Mouse (Mus musculus): Measurements from ENCODE around the gene Vsx1. TPM values are rescaled to one million over a fixed set of nuclear protein-coding genes. Genes with fewer than 3 reads are reported as not detected.

Gene Vsx1
- polyA plus RNA-seq, 1 experiment: not detected

DNA sequence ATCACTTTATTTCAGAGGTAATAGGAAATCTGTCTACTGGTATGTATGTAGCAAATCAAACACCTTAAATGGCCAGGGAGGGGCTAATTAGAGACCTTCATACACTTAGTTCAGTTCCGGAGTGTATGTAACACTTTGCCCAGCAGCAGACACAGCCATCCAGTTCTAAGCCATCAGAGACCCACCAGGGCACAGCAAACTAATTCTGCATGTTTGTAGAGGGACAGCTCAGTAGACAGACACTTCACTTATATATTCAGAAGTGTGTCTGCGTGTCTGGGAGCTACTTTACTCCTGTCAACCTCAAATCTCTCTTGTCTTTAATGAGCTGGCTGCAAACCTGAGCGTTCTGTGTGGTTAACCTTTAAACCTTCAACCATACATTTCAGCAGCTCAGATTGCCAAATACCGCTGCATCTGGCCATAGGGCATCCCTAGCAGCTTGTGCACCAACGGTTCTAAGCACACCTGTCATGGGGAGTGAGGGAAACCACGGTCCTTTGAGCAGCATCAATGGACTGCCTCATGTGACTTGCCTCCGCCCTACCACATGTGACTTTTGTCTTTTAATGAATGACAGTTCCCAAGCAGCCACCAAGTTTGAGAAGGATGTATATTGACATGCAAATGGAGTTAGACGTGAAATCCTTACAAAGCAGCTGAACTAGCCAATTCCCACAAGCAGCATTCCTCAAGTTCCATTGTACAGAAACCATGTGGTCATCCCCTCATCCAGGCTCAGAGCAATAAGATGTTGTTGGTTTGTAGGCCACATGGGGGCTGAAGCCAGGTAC is 32.0 kb downstream of the Vsx1 start:
- 36% methylated on average over 8 of the region's 8 CpGs for WGBS
- Histone ChIP-seq H3K4me1 (ENCODE audit: control insufficient read depth, insufficient read depth, low read length) (no peaks in the 10 kb centered on the region), H3K27me3 (ENCODE audit: control insufficient read depth, insufficient read depth, low read length) (no peaks in the 10 kb centered on the region), H3K4me3 (replicated peaks; ENCODE audit: insufficient read depth, low read depth, low read length) (no peak overlapping the region), H3K27ac (ENCODE audit: insufficient read depth, low read length) (no peak overlapping the region)
- DNase-seq: no peak
- no peak for TF ChIP-seq CTCF (IDR thresholded peaks at IDR 0.05; ENCODE audit: borderline replicate concordance, insufficient read depth, low read depth, low read length)
- no peak for TF ChIP-seq POLR2A (IDR thresholded peaks at IDR 0.05; ENCODE audit: borderline replicate concordance, insufficient read depth, low read length)

DNA sequence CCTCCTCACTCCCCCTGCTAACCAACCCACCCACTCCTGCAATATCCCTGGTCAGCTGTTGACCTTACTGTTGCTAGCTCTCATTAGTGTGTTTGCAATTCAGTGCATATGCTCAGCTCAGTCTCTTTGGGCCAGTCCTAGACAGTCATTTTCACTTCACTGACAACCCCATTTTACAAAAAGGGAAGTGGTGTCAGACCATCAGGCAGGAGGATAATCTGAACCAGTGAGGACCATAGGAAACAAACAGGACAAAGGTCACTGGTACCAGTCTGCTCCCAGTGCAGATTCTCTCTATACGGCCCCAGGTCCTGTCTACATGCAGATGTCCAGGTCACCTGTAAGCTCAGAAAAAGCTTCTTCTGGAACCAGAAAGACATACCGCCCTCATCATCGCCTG is 33.0 kb downstream of the Vsx1 start:
- Histone ChIP-seq H3K4me1 (ENCODE audit: control insufficient read depth, insufficient read depth, low read length) (no peaks in the 10 kb centered on the region), H3K27ac (ENCODE audit: insufficient read depth, low read length) (no peak overlapping the region), H3K4me3 (replicated peaks; ENCODE audit: insufficient read depth, low read depth, low read length) (no peak overlapping the region), H3K27me3 (ENCODE audit: control insufficient read depth, insufficient read depth, low read length) (no peaks in the 10 kb centered on the region)
- DNase-seq: no peak
- TF ChIP-seq CTCF (IDR thresholded peaks at IDR 0.05; ENCODE audit: borderline replicate concordance, insufficient read depth, low read depth, low read length) (no peak), POLR2A (IDR thresholded peaks at IDR 0.05; ENCODE audit: borderline replicate concordance, insufficient read depth, low read length) (no peak)
- 94% methylated on average over 3 of the region's 3 CpGs for WGBS

DNA sequence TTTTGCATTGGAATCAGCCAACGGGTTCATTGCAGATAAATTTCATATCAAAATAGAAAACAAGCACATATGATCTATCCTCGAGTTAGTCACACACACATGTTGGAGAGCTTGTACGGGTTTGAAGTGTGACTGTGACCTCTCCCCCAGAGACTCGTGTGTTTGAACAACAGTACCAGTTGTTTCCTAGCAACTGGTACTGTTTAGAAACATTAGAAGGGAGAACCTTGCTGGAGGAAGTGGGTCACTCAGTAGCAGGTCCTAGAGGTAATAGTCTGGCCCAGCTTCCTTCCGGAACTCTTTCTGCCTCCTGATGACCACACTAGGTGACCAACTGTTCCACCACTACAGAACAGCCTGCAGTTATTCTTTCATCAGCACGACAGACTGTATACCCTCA is 33.9 kb downstream of the Vsx1 start:
- Histone ChIP-seq H3K27ac (ENCODE audit: insufficient read depth, low read length) (no peak overlapping the region), H3K4me1 (ENCODE audit: control insufficient read depth, insufficient read depth, low read length) (no peaks in the 10 kb centered on the region), H3K4me3 (replicated peaks; ENCODE audit: insufficient read depth, low read depth, low read length) (no peak overlapping the region), H3K27me3 (ENCODE audit: control insufficient read depth, insufficient read depth, low read length) (no peaks in the 10 kb centered on the region)
- TF ChIP-seq POLR2A (IDR thresholded peaks at IDR 0.05; ENCODE audit: borderline replicate concordance, insufficient read depth, low read length) (no peak), CTCF (IDR thresholded peaks at IDR 0.05; ENCODE audit: borderline replicate concordance, insufficient read depth, low read depth, low read length) (no peak)
- DNase-seq: no peak
- WGBS: 72% methylated on average over 6 of the region's 6 CpGs

DNA sequence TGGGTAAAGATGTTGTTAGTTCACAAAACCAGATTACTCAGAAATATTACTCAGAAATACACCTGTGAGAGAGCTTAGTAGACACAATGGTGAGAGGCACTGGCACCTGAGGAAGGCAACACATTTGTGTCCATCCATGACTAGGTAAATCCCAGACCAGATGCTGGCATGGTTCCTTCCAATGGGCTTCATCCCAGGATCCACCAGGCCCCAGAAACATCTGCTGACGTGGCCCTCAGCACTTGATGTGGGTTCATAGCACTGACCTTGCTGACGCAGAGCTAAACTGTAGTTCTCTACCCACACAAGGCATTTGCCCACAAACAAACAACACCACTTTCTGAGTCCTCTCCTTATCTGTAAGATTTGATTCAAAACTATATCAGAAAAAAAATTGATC is 34.3 kb downstream of the Vsx1 start:
- Histone ChIP-seq H3K27me3 (ENCODE audit: control insufficient read depth, insufficient read depth, low read length) (no peaks in the 10 kb centered on the region), H3K4me1 (ENCODE audit: control insufficient read depth, insufficient read depth, low read length) (no peaks in the 10 kb centered on the region), H3K27ac (ENCODE audit: insufficient read depth, low read length) (no peak overlapping the region), H3K4me3 (replicated peaks; ENCODE audit: insufficient read depth, low read depth, low read length) (no peak overlapping the region)
- TF ChIP-seq POLR2A (IDR thresholded peaks at IDR 0.05; ENCODE audit: borderline replicate concordance, insufficient read depth, low read length) (no peak), CTCF (IDR thresholded peaks at IDR 0.05; ENCODE audit: borderline replicate concordance, insufficient read depth, low read depth, low read length) (no peak)
- 78% methylated on average over 2 of the region's 2 CpGs for WGBS
- DNase-seq: no peak

DNA sequence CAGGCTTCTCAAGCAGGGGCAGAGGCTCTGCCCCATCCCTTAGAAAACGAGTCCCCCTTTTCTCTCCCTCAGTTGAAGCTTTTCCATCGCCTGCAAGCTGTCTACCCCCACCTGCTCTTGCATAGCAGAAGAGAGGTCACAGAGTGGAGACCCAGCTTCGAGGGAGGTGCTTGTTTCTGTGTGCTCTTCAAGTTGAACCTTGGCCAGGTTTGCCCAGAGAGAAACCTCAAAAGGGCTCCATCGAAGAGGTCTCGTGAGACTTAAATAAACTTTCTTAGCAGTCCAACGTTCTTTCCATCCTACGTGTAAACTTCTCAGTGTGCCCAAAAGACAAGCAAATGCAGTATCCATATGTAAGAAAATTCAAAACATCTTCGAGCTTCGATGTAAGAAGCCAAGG is 37.8 kb downstream of the Vsx1 start:
- TF ChIP-seq POLR2A (IDR thresholded peaks at IDR 0.05; ENCODE audit: borderline replicate concordance, insufficient read depth, low read length) (no peak), CTCF (IDR thresholded peaks at IDR 0.05; ENCODE audit: borderline replicate concordance, insufficient read depth, low read depth, low read length) (no peak)
- no peak for DNase-seq
- Histone ChIP-seq H3K27me3 (ENCODE audit: control insufficient read depth, insufficient read depth, low read length) (no peaks in the 10 kb centered on the region), H3K27ac (ENCODE audit: insufficient read depth, low read length) (no peak overlapping the region), H3K4me1 (ENCODE audit: control insufficient read depth, insufficient read depth, low read length) (no peaks in the 10 kb centered on the region), H3K4me3 (replicated peaks; ENCODE audit: insufficient read depth, low read depth, low read length) (no peak overlapping the region)
- WGBS: 52% methylated on average over 9 of the region's 9 CpGs

DNA sequence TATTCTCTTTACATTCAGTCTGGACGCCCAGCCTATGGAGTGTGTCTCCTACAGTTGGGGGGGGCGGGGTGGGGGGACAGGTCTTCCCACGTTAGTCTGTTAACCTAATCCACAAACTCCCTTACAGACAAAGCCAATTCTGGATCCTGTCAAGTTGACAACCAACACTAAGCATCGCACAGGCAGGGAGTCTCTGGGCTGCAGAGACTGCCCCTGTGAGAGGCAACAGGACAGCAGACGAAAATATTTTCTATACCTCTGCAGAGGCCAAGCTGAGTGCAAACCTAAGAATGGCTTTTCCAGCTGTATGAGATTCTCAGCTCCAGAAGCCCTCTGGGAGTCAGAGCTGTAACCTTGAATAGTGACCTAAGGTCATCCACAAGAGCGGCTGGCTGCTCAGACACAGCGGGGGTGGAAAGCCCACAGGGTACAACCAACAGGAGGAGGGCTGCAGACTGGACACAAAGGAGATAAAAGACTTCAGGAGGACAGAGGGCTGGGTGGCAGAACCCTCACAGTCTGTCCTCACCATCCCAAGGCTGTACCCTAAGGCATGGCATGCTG is 38.6 kb downstream of the Vsx1 start:
- Histone ChIP-seq H3K4me1 (ENCODE audit: control insufficient read depth, insufficient read depth, low read length) (no peaks in the 10 kb centered on the region), H3K4me3 (replicated peaks; ENCODE audit: insufficient read depth, low read depth, low read length) (no peak overlapping the region), H3K27ac (ENCODE audit: insufficient read depth, low read length) (no peak overlapping the region), H3K27me3 (ENCODE audit: control insufficient read depth, insufficient read depth, low read length) (no peaks in the 10 kb centered on the region)
- no peak for TF ChIP-seq CTCF (IDR thresholded peaks at IDR 0.05; ENCODE audit: borderline replicate concordance, insufficient read depth, low read depth, low read length)
- no peak for TF ChIP-seq POLR2A (IDR thresholded peaks at IDR 0.05; ENCODE audit: borderline replicate concordance, insufficient read depth, low read length)
- WGBS: 36% methylated on average over 7 of the region's 7 CpGs
- DNase-seq: no peak

DNA sequence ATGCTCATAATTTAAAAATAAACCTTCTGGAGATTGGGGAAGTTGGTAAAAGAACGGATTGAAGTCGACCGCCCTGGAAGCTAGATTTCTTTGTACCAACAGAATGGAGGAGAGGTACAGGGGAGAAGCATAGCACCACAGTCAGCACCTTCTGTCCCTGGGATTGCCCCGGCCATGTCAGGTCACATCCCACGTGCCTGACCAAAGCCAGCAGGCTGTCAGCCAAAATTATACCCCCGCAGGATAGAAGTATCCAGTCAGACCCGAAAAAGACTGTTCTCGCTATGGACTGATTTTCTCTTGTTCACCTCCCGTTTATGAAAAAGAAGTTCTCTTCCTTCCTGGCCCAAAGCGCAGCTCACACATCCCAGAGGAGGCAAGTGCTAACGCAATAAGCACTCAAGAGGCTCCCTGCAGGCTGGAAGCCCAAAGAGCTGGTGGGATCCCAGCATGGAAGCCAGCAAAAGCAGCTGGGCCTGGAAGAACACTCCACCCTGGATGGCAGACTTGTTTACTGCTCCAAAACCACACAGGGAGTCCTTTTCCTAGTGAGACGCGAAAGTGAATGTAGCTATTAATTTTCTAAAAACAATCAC is 40.8 kb downstream of the Vsx1 start:
- TF ChIP-seq CTCF (IDR thresholded peaks at IDR 0.05; ENCODE audit: borderline replicate concordance, insufficient read depth, low read depth, low read length) (no peak), POLR2A (IDR thresholded peaks at IDR 0.05; ENCODE audit: borderline replicate concordance, insufficient read depth, low read length) (no peak)
- DNase-seq: peak in 1 of 2 experiments; percentile 18
- WGBS: 19% methylated on average over 13 of the region's 13 CpGs

More for the DNA sequence above, 40.8 kb downstream of the Vsx1 start:
- no peaks in the 10 kb centered on the region for H3K27me3 ChIP-seq (ENCODE audit: control insufficient read depth, insufficient read depth, low read length)
- H3K4me3 ChIP-seq (replicated peaks; ENCODE audit: insufficient read depth, low read depth, low read length): no peak overlapping the region
- no peak overlapping the region; the same call in 1 of the 2 replicates for H3K27ac ChIP-seq (ENCODE audit: insufficient read depth, low read length)
- H3K4me1 ChIP-seq (ENCODE audit: control insufficient read depth, insufficient read depth, low read length): no peaks in the 10 kb centered on the region

All from cerebellum, adult 2 months (tissue).